Mouse (Mus musculus): ENCODE data around the gene Gm21060. TPM values are rescaled to one million over a fixed set of nuclear protein-coding genes. Genes with fewer than 3 reads are reported as not detected.
A peak's percentile ranks its signal among the peaks of the same experiment; 100 is the strongest.
"Not testable (repeated sequence)": the region's sequence is repeated elsewhere in the genome, so short reads cannot be mapped to it uniquely, and the experiment has no call there.

Gene Gm21060
- polyA plus RNA-seq, 1 experiment from 2014 or later: not detected

- Histone ChIP-seq H3K4me3 (no peak overlapping the region), H3K27ac (no peak overlapping the region), H3K36me3 (no peaks in the 10 kb centered on the region), H3K27me3 (ENCODE audit: insufficient read depth, poor library complexity, severe bottlenecking) (no peaks in the 10 kb centered on the region), H3K9me3 (no peaks in the 10 kb centered on the region), H3K4me1 (replicated peaks) (no peaks in the 10 kb centered on the region)
- 100% methylated on average over 1 of the region's 1 CpGs for WGBS
- DNase-seq (ENCODE audit: low spot score): peak; percentile 18
Measured at GRCm38 (mm10) chr19:61264227-61264626, 32.6 kb downstream of the Gm21060 start.

GRCm38 (mm10) chr19:61261241-61261640 is 35.6 kb downstream of the Gm21060 start:
- H3K36me3 ChIP-seq: no peaks in the 10 kb centered on the region
- no peaks in the 10 kb centered on the region for H3K9me3 ChIP-seq
- no peak overlapping the region for H3K4me3 ChIP-seq
- H3K4me1 ChIP-seq (replicated peaks): no peaks in the 10 kb centered on the region
- H3K27ac ChIP-seq: no peak overlapping the region
- DNase-seq (ENCODE audit: low spot score): no peak
- WGBS: 86% methylated on average over 1 of the region's 1 CpGs
- no peaks in the 10 kb centered on the region for H3K27me3 ChIP-seq (ENCODE audit: insufficient read depth, poor library complexity, severe bottlenecking)

- H3K36me3 ChIP-seq: no peaks in the 10 kb centered on the region
- WGBS: 94% methylated on average over 18 of the region's 18 CpGs
- no peaks in the 10 kb centered on the region for H3K27me3 ChIP-seq (ENCODE audit: insufficient read depth, poor library complexity, severe bottlenecking)
- 0 out of 2 replicates have a peak, but pooled peaks cover 3% of the 10 kb centered on the region for H3K9me3 ChIP-seq
- H3K4me1 ChIP-seq (replicated peaks): no peaks in the 10 kb centered on the region
- no peak overlapping the region for H3K4me3 ChIP-seq
- H3K27ac ChIP-seq: no peak overlapping the region
- no peak for DNase-seq (ENCODE audit: low spot score)
Measured at GRCm38 (mm10) chr19:61257733-61258132, 39.1 kb downstream of the Gm21060 start.

GRCm38 (mm10) chr19:61256166-61256887 is 40.5 kb downstream of the Gm21060 start:
- 92% methylated on average over 7 of the region's 7 CpGs for WGBS
- H3K27ac ChIP-seq: no peak overlapping the region
- no peak for DNase-seq (ENCODE audit: low spot score)
- no peaks in the 10 kb centered on the region for H3K27me3 ChIP-seq (ENCODE audit: insufficient read depth, poor library complexity, severe bottlenecking)
- H3K36me3 ChIP-seq: no peaks in the 10 kb centered on the region
- no peaks in the 10 kb centered on the region for H3K4me1 ChIP-seq (replicated peaks)
- no peak overlapping the region for H3K4me3 ChIP-seq
- 0 out of 2 replicates have a peak, but pooled peaks cover 3% of the 10 kb centered on the region for H3K9me3 ChIP-seq

GRCm38 (mm10) chr19:61247334-61247733 is 49.5 kb downstream of the Gm21060 start:
- H3K27ac ChIP-seq; H3K4me3 ChIP-seq; DNase-seq (ENCODE audit: low spot score); H3K4me1 ChIP-seq (replicated peaks); H3K9me3 ChIP-seq; H3K36me3 ChIP-seq; H3K27me3 ChIP-seq (ENCODE audit: insufficient read depth, poor library complexity, severe bottlenecking): not testable (repeated sequence)
- WGBS: 92% methylated on average over 4 of the region's 4 CpGs

Other genes starting within 250 kb of the Gm21060 start
- 18.6 and 21.6 TPM in 2 replicates for gene Zfp950, start 156.2 kb downstream of the Gm21060 start, polyA plus RNA-seq (2016; fragmentation: Nextera tagmentation; extraction: Ambion mirVana)
- not detected in 2 replicates for gene Gm7102, start 120.8 kb downstream of the Gm21060 start, polyA plus RNA-seq (2016; fragmentation: Nextera tagmentation; extraction: Ambion mirVana)
- gene Gm6020, start 113.2 kb downstream of the Gm21060 start, polyA plus RNA-seq (2016; fragmentation: Nextera tagmentation; extraction: Ambion mirVana): not detected in 2 replicates
- 17.7 and 21.4 TPM in 2 replicates for gene Csf2ra, start 68.6 kb downstream of the Gm21060 start, polyA plus RNA-seq (2016; fragmentation: Nextera tagmentation; extraction: Ambion mirVana)

Measured in hindbrain, embryonic 10.5 days (tissue).